Mouse (Mus musculus): ENCODE data around the gene Vps72.
"Not testable (repeated sequence)": the region's sequence is repeated elsewhere in the genome, so short reads cannot be mapped to it uniquely, and the experiment has no call there.

Vps72 gene

GRCm38 (mm10) chr3:95110911-95111726 is at the start of gene Vps72:
Gene Vps72, plus strand, starts transcription at chr3:95111022.
- peak; percentile 93 for DNase-seq (ENCODE audit: extremely low spot score, low spot score)

DNA sequence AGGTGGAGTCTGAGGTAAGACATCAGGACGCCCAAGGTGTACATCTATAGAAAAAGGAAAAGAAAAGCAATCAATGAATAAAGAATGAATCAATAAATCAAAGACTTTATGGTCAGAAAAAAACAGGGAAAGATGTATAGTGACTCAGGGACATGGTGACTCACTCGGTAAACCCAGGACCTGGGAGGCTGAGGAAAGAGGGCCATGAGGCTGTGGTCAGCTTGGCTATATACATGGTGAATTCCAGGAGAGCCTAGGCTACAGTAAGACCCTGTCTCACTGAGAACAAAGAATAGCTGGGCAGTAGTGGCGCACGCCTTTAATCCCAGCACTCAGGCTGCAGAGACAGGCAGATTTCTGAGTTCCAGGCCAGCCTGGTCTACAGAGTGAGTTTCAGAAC is 47.1 kb upstream of the Vps72 start:
- no peak for DNase-seq (ENCODE audit: extremely low spot score, low spot score)

GRCm38 (mm10) chr3:95065553-95065952 is 45.3 kb upstream of the Vps72 start:
- no peak for DNase-seq (ENCODE audit: extremely low spot score, low spot score)

- no peak for DNase-seq (ENCODE audit: extremely low spot score, low spot score)
Observed at GRCm38 (mm10) chr3:95066095-95066494, 44.7 kb upstream of the Vps72 start.

GRCm38 (mm10) chr3:95066570-95066969 is 44.3 kb upstream of the Vps72 start:
- DNase-seq (ENCODE audit: extremely low spot score, low spot score): no peak

DNA sequence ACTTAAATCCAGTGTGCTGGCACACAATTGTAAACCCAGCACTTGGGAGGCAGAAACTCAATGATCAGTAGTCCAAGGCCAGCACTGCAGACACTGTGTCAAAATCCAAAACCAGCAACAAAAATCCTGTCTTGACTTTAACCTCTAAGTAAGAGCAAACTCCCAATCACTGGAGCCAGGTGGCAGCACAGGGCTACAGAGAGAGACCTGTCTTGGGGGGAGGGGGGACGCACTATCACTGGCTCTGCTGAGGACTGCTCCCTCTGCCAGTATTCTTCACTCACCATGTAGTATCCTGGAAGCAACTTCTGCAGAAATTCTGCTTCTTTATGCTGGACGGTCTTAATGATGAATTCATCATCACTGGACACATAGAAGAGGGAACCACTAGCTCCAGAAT is 39.2 kb upstream of the Vps72 start:
- DNase-seq (ENCODE audit: extremely low spot score, low spot score): no peak

DNA sequence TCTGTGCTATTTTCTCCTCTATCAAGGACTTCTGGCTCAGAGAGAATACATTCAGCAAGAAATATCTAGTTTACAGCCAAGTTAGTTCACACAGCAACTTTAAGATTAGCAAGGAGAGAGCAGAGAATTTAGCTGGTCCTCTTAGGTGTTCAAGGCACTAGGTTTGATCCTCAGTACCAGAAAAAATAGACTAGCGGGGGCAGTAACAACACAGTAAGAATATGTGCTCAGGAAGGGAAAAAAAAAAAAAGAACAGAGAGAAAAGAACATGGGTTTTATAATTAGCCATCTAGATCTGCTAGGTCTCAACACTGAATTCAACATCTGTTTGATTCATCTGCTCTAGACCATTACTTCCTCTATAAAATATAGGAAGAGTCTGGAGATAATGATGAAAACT is 22.8 kb upstream of the Vps72 start:
- no peak for DNase-seq (ENCODE audit: extremely low spot score, low spot score)

GRCm38 (mm10) chr3:95100854-95101253 is 10.0 kb upstream of the Vps72 start:
- no peak for DNase-seq (ENCODE audit: extremely low spot score, low spot score)

- no peak for DNase-seq (ENCODE audit: extremely low spot score, low spot score)
Observed at GRCm38 (mm10) chr3:95105121-95105520, 5.7 kb upstream of the Vps72 start.

DNA sequence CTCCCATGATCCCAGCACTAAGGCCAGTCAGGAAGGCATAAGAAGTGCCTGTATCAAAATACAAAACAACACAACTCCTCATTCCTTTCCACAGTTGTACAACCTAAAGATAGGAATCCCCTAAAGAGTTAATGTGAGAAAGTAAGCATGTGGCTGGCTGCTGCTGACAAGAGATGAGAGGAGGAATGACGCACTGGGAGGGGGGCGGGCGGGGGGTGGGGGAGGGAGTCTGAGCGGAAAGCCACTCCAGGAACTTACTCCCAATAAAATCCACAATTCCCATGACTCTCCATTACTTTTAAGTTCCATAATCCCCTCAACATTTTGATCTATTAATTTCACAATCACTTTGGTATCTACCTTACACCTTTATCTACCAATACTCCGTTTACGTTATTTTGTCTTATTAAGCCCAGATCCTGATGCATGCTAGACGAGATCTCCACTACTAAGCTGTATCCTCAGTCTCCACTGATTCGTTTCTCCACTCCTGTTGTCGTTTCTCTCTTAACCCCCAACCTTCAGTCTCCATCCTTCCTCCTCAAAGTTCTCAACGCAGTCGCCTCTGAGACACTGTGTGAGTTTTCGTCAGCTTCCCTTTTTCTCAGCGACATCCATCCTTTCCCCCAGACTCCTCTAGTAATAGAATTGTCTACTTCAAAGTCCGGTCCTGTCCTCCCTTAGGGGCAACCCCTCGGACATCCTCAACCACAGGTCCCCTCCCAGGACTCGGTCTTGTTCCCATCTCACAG is 5.1 kb upstream of the Vps72 start:
- DNase-seq (ENCODE audit: extremely low spot score, low spot score): no peak

GRCm38 (mm10) chr3:95106338-95107117 is 4.3 kb upstream of the Vps72 start, which contains the start of gene Pip5k1a:
Gene Pip5k1a, minus strand, starts transcription at chr3:95106930.
- DNase-seq (ENCODE audit: extremely low spot score, low spot score): peak; percentile 96

- not testable (repeated sequence) for DNase-seq (ENCODE audit: extremely low spot score, low spot score)
Observed at GRCm38 (mm10) chr3:95107308-95107707, 3.5 kb upstream of the Vps72 start.

- DNase-seq (ENCODE audit: extremely low spot score, low spot score): no peak
Observed at GRCm38 (mm10) chr3:95107898-95108297, 2.9 kb upstream of the Vps72 start.

- DNase-seq (ENCODE audit: extremely low spot score, low spot score): no peak
Observed at GRCm38 (mm10) chr3:95112760-95113159, 1.9 kb downstream of the Vps72 start.

GRCm38 (mm10) chr3:95117751-95118150 is 6.9 kb downstream of the Vps72 start:
- no peak for DNase-seq (ENCODE audit: extremely low spot score, low spot score)

- DNase-seq (ENCODE audit: extremely low spot score, low spot score): no peak
Observed at GRCm38 (mm10) chr3:95121580-95121979, 10.8 kb downstream of the Vps72 start.

GRCm38 (mm10) chr3:95124246-95124645 is 13.4 kb downstream of the Vps72 start, which contains the start of gene Tmod4:
Gene Tmod4, plus strand, starts transcription at chr3:95124476.
- no peak for DNase-seq (ENCODE audit: extremely low spot score, low spot score)

GRCm38 (mm10) chr3:95124972-95125371 is 14.2 kb downstream of the Vps72 start:
- DNase-seq (ENCODE audit: extremely low spot score, low spot score): no peak

DNA sequence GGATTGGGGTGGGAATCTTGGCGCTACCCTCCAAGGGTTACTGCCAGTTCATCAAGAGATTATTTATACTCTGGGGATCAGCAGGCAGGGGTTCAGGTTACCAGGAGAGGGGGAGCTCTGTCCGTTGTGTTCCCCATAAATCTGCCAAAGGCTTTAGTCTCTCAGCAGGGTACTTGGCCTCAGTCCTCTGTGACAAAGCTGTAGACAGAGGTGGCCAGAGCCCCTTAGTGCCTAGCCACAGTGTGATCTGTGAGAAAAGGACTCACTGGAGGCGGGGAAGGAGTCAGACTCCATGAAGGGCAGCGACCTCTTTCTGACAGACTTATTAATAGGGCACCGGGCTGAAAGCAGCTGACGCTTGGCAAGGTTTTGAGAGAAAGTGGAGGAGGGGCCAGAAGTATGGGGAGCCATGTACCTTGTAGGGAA is 18.4 kb downstream of the Vps72 start:
- DNase-seq (ENCODE audit: extremely low spot score, low spot score): peak; percentile 41

DNA sequence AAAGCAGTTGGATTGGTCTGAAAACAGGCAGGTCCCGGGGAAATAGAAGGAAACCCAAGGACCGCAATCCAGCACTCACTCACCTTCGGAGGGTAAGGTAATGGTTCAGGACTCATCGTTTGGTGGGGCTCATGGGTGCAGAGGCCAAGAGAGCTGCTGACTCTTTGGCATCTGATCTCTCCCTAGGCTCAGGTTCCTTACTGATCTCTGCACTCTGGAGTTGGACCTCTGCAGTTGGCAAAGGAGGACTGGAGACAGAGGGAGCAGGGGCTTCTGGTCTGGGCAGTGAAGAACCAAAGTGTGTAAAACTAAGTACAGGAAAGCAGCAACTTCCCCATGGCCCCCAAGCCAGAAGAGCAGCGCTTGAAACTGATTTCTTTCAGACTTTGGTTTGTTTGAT is 19.3 kb downstream of the Vps72 start:
- DNase-seq (ENCODE audit: extremely low spot score, low spot score): no peak

- not testable (repeated sequence) for DNase-seq (ENCODE audit: extremely low spot score, low spot score)
Observed at GRCm38 (mm10) chr3:95132389-95132788, 21.6 kb downstream of the Vps72 start.

DNA sequence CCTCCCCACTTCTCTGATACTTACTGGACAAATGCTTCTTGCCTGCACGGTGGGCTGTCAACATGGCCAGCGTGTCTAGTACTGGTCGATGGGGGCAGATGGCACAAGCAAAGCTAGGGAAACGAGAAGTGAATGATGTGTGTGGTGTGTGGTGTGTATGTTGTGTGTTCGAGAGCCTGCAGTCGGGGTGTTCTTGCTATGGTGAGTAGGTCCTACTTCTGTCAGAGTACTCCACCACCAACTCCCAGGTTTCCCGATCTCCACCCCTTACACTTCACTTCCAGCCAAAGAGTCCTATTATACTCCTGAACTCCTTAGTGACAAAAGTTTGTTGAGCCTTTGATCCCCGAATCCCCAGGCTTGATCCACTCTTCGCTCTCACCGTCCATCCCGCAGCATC is 22.4 kb downstream of the Vps72 start:
- DNase-seq (ENCODE audit: extremely low spot score, low spot score): no peak
